Mouse (Mus musculus): ENCODE measurements around the gene Dbnl. TPM values are rescaled to one million over a fixed set of nuclear protein-coding genes. Genes with fewer than 3 reads are reported as not detected.

Gene Dbnl
- total and polyA plus RNA-seq, 3 experiments: 70.3 to 124 (median 77.3) TPM

- TF ChIP-seq CHD1 (IDR thresholded peaks at IDR 0.05; ENCODE audit: low read depth, low read length) (no peak), EP300 (IDR thresholded peaks at IDR 0.05; ENCODE audit: low read length) (no peak), JUN (IDR thresholded peaks at IDR 0.05; ENCODE audit: insufficient read depth, low read depth, low read length) (no peak), SIN3A (IDR thresholded peaks at IDR 0.05; ENCODE audit: low read length) (no peak), POLR2A (IDR thresholded peaks at IDR 0.05; ENCODE audit: low read depth, low read length) (no peak), MXI1 (IDR thresholded peaks at IDR 0.05; ENCODE audit: low read depth, low read length) (no peak), POLR2AphosphoS2 (IDR thresholded peaks at IDR 0.05; ENCODE audit: low read depth, low read length) (no peak), ZNF384 (IDR thresholded peaks at IDR 0.05; ENCODE audit: low read depth, low read length) (peak; percentile 67)
- Histone ChIP-seq H3K9ac (ENCODE audit: insufficient read depth, low read depth) (no peak overlapping the region), H3K9me3 (replicated peaks; ENCODE audit: low read length) (no peaks in the 10 kb centered on the region), H3K4me3 (replicated peaks in 1 of 3; ENCODE audit: low read depth in 2 of 3, low read length in 2 of 3, poor library complexity in 1 of 3) (no peak overlapping the region), H3K27ac (ENCODE audit: insufficient read depth, low read depth) (no peak overlapping the region), H3K4me1 (ENCODE audit: control insufficient read depth in 1 of 2, insufficient read depth in 2 of 2) (peaks cover 19 to 38% of the 10 kb centered on the region in 2 experiments), H3K79me2 (replicated peaks; ENCODE audit: control insufficient read depth, extremely low read depth, insufficient read depth, poor library complexity, severe bottlenecking) (peaks cover 12% of the 10 kb centered on the region), H3K4me2 (ENCODE audit: insufficient read depth, low read depth, poor library complexity, severe bottlenecking) (no peak overlapping the region), H3K36me3 (replicated peaks in 1 of 2; ENCODE audit: control insufficient read depth in 1 of 2, insufficient read depth in 1 of 2, low read length in 1 of 2) (peaks cover 0 to 12% of the 10 kb centered on the region in 2 experiments), H3K27me3 (replicated peaks) (no peaks in the 10 kb centered on the region)
- in situ Hi-C loops (cut with MboI; ENCODE audit: low pct_ligation_motif_present, low pct_unique_long_range_greater_than_20kb, low sequenced_read_pairs): no loop called here
- DNase-seq (ENCODE audit: extremely low read depth): no peak
- dilution Hi-C loops (cut with MboI; ENCODE audit: extremely low pct_ligation_motif_present, extremely low pct_unique_long_range_greater_than_20kb, low sequenced_read_pairs): no loop called here
Measured at GRCm38 (mm10) chr11:5738888-5739632, 49.2 kb upstream of the Dbnl start.

GRCm38 (mm10) chr11:5739846-5740245 is 48.4 kb upstream of the Dbnl start:
- no peak overlapping the region for H3K27ac ChIP-seq (ENCODE audit: insufficient read depth, low read depth)
- TF ChIP-seq ELF1 (IDR thresholded peaks at IDR 0.05; ENCODE audit: low read depth, low read length): no peak
- no peak for TF ChIP-seq USF2 (conservative IDR thresholded peaks at IDR 0.05; ENCODE audit: low read depth, low read length)
- no peak for TF ChIP-seq E2F4 (IDR thresholded peaks at IDR 0.05; ENCODE audit: insufficient replicate concordance, low read depth, low read length)
- no peak for TF ChIP-seq MAFK (IDR thresholded peaks at IDR 0.05; ENCODE audit: insufficient replicate concordance, low read length)
- no peak for TF ChIP-seq NELFE (IDR thresholded peaks at IDR 0.05; ENCODE audit: low read depth, low read length)
- peaks cover 12 to 31% of the 10 kb centered on the region in 2 experiments for H3K4me1 ChIP-seq (ENCODE audit: control insufficient read depth in 1 of 2, insufficient read depth in 2 of 2)
- peak overlapping the region; percentile 4 to 67 (median 31) for H3K4me3 ChIP-seq (replicated peaks in 1 of 3; ENCODE audit: low read depth in 2 of 3, low read length in 2 of 3, poor library complexity in 1 of 3)
- H3K79me2 ChIP-seq (replicated peaks; ENCODE audit: control insufficient read depth, extremely low read depth, insufficient read depth, poor library complexity, severe bottlenecking): peaks cover 12% of the 10 kb centered on the region
- peak overlapping the region; percentile 88; the same call in 1 of the 2 replicates for H3K9ac ChIP-seq (ENCODE audit: insufficient read depth, low read depth)
- no peaks in the 10 kb centered on the region for H3K27me3 ChIP-seq (replicated peaks)
- in situ Hi-C loops (cut with MboI; ENCODE audit: low pct_ligation_motif_present, low pct_unique_long_range_greater_than_20kb, low sequenced_read_pairs) (no loop called here), dilution Hi-C loops (cut with MboI; ENCODE audit: extremely low pct_ligation_motif_present, extremely low pct_unique_long_range_greater_than_20kb, low sequenced_read_pairs) (no loop called here)
- H3K9me3 ChIP-seq (replicated peaks; ENCODE audit: low read length): no peaks in the 10 kb centered on the region
- peaks cover 0 to 6% of the 10 kb centered on the region in 2 experiments for H3K36me3 ChIP-seq (replicated peaks in 1 of 2; ENCODE audit: control insufficient read depth in 1 of 2, insufficient read depth in 1 of 2, low read length in 1 of 2)
- no peak for DNase-seq (ENCODE audit: extremely low read depth)
- H3K4me2 ChIP-seq (ENCODE audit: insufficient read depth, low read depth, poor library complexity, severe bottlenecking): peak overlapping the region; percentile 62

GRCm38 (mm10) chr11:5740599-5740964 is 47.7 kb upstream of the Dbnl start:
- dilution Hi-C loops (cut with MboI; ENCODE audit: extremely low pct_ligation_motif_present, extremely low pct_unique_long_range_greater_than_20kb, low sequenced_read_pairs): no loop called here
- TF ChIP-seq ZNF384 (IDR thresholded peaks at IDR 0.05; ENCODE audit: low read depth, low read length) (no peak), ETS1 (conservative IDR thresholded peaks at IDR 0.05; ENCODE audit: low read depth, low read length) (no peak), POLR2AphosphoS2 (IDR thresholded peaks at IDR 0.05; ENCODE audit: low read depth, low read length) (no peak), PAX5 (IDR thresholded peaks at IDR 0.05; ENCODE audit: low read length) (no peak), KAT2A (IDR thresholded peaks at IDR 0.05; ENCODE audit: insufficient replicate concordance, low read length) (no peak), SIN3A (IDR thresholded peaks at IDR 0.05; ENCODE audit: low read length) (no peak; the same call in 1 of the 2 replicates), MAZ (IDR thresholded peaks at IDR 0.05; ENCODE audit: low read depth, low read length) (no peak), GABPA (IDR thresholded peaks at IDR 0.05; ENCODE audit: insufficient replicate concordance, low read depth, low read length) (no peak), TCF12 (IDR thresholded peaks at IDR 0.05; ENCODE audit: low read depth, low read length) (no peak), SMC3 (IDR thresholded peaks at IDR 0.05; ENCODE audit: low read depth, low read length) (no peak), HCFC1 (IDR thresholded peaks at IDR 0.05; ENCODE audit: low read depth, low read length) (peak; percentile 27; the same call in 1 of the 2 replicates), IRF4 (IDR thresholded peaks at IDR 0.05; ENCODE audit: low read depth, low read length) (0 out of 2 replicates have a peak, but pooled peaks have one; percentile 18), CHD2 (IDR thresholded peaks at IDR 0.05; ENCODE audit: low read length) (peak; percentile 36; the same call in 1 of the 2 replicates), EP300 (IDR thresholded peaks at IDR 0.05; ENCODE audit: low read length) (no peak), USF2 (conservative IDR thresholded peaks at IDR 0.05; ENCODE audit: low read depth, low read length) (no peak), E2F4 (IDR thresholded peaks at IDR 0.05; ENCODE audit: insufficient replicate concordance, low read depth, low read length) (no peak), RCOR1 (conservative IDR thresholded peaks at IDR 0.05; ENCODE audit: low read depth, low read length) (0 out of 2 replicates have a peak, but pooled peaks have one; percentile 20)

More at GRCm38 (mm10) chr11:5740599-5740964, 47.7 kb upstream of the Dbnl start:
- H3K27me3 ChIP-seq (replicated peaks): no peaks in the 10 kb centered on the region
- peak overlapping the region; percentile 88 for H3K9ac ChIP-seq (ENCODE audit: insufficient read depth, low read depth)
- H3K4me1 ChIP-seq (ENCODE audit: control insufficient read depth in 1 of 2, insufficient read depth in 2 of 2): peaks cover 10 to 28% of the 10 kb centered on the region in 2 experiments
- DNase-seq (ENCODE audit: extremely low read depth): peak; percentile 37
- H3K27ac ChIP-seq (ENCODE audit: insufficient read depth, low read depth): no peak overlapping the region
- in situ Hi-C loops (cut with MboI; ENCODE audit: low pct_ligation_motif_present, low pct_unique_long_range_greater_than_20kb, low sequenced_read_pairs): no loop called here
- H3K79me2 ChIP-seq (replicated peaks; ENCODE audit: control insufficient read depth, extremely low read depth, insufficient read depth, poor library complexity, severe bottlenecking): peaks cover 7% of the 10 kb centered on the region
- peak overlapping the region; percentile 62 for H3K4me2 ChIP-seq (ENCODE audit: insufficient read depth, low read depth, poor library complexity, severe bottlenecking)
- no peaks in the 10 kb centered on the region for H3K9me3 ChIP-seq (replicated peaks; ENCODE audit: low read length)
- H3K36me3 ChIP-seq (replicated peaks in 1 of 2; ENCODE audit: control insufficient read depth in 1 of 2, insufficient read depth in 1 of 2, low read length in 1 of 2): peaks cover 0 to 2% of the 10 kb centered on the region in 2 experiments
- peak overlapping the region; percentile 67 to 88 (median 76) for H3K4me3 ChIP-seq (replicated peaks in 1 of 3; ENCODE audit: low read depth in 2 of 3, low read length in 2 of 3, poor library complexity in 1 of 3)

Data from CH12.LX (cell line).